Mouse (Mus musculus): ENCODE measurements around the gene Osbpl10.

DNA sequence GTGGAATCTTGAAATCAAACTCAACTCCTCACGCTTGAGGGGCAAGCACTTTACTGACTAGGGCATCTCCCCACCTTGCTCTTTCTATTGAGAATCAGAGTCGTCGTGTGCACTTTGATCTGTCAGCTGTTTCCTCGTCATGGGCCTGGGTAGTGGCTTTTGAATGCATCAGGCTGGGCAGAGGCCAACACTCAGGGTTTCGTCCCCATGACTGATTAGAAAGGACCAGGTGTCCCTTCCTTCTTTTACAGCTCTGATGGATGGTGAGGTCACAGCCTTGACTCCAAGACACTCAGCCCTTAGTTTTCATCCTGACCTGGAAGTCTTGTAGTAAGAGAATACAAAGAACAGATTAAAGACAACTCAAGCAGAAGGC lies 21.4 kb downstream of the Osbpl10 start:
- no peak for TF ChIP-seq CTCF (IDR thresholded peaks at IDR 0.05; ENCODE audit: extremely low read depth, insufficient read length, insufficient replicate concordance, low read depth, low read length)
- no peak for TF ChIP-seq POLR2A (IDR thresholded peaks at IDR 0.05; ENCODE audit: low read depth, low read length)

All from small intestine, adult 2 months (tissue).